Mouse (Mus musculus) adrenal gland, postnatal 36 days (tissue): ENCODE measurements at regions not wholly inside any gene's neighbourhood (a gene's known extent, or its start where the extent isn't known, plus 50 kb on each side); places are given as distances from the start of the nearest gene placed in this dataset.

Experiments
- DNase-seq, 2 experiments: peaks; one replicate each; pipeline ENCODE4 v3.0.0; 2021; ENCODE audit warnings: mixed read lengths in 1 of 2

DNA sequence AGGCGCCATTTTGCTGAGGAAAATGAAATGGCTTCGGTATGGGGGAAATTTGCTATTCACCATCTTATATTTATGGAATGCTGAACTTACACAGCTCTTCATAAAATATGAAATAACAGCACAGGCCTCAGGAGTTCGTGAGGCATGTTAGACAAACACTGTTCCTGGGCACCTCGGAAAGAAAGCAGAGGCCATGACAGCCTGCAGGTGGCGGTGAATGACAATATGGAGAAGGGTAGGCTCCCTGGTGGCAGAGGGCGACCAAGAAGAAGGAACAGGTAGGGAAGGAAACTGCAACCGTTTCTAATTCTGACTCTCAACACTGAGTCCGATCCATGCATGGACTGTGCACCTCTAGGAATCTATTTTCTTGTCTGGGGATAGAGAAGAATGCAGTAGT, 553.6 kb upstream of the Tmpo start:
- DNase-seq, result no peak

DNA sequence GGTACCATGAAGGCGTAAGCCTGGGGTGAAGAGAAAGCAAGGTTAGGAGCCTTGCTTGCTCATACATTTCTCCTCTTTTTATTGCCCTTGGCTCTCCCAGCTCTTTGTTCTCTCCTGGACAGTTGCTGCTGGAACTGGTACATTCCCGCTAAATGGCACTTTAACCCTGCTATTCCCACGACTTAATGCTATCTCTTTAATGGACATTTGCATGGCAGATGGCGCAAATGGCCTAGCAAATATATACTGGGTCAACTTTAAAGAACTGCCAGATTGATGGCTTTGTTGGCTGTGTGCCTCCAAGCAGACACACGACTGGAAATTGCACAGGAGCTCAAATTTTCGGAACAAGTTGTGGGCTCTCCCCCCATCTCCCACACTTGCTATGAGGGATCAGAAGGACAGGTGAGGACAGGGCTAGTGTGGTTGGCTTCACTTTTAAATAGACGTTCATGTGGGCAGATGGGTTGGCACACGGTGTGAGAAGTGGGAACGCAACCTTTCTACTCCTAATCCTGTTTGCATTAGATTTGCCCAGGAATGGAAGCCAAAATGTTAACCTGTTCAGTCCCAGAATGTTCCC, 551.0 kb upstream of the Tmpo start:
- DNase-seq, result no peak

DNA sequence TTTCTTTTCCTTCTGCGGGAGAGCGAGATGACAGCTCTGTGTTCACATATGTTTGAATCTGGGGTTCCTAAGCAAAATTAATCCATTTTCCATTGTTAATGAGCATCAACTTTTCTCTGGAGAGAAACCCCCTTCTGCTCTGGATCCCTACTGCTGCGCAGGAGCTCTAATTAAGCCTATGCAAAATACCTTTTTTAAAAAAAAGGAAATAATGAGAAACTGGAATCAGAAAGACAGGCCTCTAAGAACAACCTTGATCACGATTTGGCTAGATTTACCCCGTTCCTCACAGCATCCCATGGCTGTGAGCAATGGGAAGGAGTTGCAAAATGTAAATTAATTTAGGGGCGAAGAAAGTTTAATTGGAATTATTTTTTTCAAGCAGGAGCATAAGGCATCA, 548.9 kb upstream of the Tmpo start:
- DNase-seq, result no peak

DNA sequence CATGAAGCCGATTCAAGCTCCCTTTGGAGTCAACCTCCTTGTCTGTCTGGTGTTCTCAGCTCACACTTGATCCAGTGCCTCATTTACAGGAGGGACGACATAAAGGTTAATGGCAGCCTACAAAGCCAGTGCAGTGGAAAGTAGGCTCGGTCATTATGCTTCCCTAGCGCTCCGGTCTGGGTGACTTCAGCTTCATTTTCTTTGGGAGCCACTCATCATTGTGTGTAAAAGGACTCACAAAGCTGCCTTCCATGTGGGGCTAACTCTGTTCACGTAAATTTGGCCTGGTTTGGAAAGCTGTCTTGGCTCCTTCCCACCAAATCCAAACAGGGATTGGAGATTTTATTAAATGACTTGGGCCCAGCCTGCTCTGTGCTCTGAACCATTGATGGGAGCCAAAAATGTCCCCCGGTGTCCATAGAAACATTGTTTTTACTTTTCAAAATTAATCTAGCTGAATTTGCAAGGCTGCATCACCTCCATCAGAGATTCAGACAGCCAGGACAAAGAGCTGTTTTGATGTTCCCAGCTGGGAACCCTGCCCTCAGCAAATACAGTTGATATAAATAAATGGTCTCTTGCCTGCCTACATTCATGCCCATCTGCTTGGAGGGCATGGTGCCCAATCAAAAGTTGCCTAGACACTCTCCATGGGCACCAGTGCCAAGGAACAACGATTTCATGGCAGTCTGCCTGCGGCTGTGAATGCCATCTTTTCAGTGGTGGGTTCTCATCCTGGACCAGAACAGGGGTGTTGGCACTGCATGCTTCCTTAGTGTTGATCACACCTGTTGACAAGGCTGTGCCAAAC, 538.7 kb upstream of the Tmpo start:
- no peak for DNase-seq

DNA sequence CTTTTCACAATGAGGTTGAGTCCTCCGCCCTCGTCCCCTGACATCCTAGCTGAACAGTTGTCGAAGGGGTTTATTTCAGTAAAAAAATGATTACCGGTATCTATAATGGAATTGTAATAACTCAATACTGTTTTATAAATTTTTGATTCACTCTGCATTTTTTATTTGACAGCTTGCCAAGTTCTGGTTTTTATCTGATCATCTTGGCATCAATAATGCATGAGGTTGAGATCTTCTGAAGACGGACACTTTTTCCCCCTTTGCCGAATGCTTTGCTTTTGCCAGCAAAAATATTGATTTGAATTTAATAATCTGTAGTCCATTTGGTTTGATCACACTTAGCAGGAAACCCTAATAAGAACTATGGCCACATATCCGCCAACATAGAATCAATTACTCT, 535.5 kb upstream of the Tmpo start:
- no peak for DNase-seq

DNA sequence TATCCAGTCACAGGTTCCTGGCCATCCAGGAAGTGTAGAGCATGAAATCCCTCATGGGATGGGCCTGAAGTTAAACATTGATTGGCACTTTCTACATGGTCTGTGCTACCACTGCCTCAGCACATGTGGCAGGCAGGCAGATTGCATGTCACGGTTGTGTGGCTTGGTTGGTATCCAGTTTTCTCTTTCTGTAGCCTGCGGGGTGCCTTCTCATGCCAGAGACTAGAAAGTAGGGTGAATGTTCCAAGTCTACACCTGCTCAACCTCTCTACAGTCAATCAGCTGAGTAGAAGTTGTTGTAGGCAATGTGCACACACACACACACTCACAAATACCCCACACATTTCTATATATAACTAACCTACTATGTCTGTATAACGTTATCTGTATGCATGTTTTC, 533.5 kb upstream of the Tmpo start:
- DNase-seq, result no peak

DNA sequence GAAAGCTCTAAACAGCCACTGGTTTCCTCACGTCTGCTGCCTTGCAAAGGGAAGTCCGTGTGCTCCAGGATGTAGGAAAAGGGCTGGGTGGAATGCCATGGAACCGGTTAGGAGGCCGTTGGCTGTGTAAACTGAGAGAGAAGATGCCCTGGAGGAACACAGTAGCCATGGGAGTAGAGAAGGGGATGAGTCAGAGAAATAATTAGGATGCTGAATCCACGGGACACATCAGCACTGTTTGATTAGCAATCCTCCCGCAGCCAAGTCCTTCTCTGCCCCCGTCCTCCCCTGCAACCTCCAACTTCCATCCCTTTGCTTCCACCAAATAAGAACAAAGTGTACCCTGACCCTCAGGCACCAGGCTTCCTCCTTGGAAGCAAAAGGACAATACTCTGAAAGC, 532.4 kb upstream of the Tmpo start:
- no peak for DNase-seq

DNA sequence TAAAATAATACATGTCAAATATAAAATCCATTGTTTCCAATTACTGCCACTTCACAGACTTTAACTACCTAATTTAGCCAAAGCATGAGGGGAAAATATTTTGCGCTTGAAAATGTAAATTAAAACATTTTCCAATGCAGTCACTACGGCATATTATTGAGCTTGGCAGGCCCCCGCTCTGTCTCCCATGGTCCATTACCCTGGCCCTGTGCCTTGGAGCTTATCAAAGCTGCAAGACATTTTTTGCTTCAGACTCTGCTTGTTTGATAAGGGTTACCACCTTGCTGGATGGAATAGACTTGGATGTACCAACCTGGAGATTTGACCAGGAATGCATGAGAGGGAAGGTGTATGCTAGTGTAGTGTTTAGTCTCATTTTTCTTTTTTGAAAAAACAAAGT, 525.7 kb upstream of the Tmpo start:
- DNase-seq, result no peak

DNA sequence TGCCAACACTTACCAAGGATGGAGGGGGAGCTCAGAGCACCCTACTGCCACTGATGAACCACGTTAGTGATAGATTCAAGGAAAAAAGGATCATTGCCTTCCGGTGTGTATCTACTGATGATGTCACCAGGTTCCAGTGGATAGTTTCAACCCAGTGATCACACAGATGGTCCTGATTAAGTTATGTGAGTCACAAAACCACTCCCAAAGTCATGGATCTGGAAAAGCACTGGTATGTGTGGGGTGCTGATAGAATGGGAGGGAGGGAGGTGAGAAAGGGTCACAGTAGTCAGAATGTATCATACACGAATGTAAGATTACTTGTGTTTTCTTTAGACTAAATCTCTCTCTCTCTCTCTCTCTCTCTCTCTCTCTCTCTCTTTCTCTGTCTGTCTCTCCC, 523.6 kb upstream of the Tmpo start:
- DNase-seq, result no peak

DNA sequence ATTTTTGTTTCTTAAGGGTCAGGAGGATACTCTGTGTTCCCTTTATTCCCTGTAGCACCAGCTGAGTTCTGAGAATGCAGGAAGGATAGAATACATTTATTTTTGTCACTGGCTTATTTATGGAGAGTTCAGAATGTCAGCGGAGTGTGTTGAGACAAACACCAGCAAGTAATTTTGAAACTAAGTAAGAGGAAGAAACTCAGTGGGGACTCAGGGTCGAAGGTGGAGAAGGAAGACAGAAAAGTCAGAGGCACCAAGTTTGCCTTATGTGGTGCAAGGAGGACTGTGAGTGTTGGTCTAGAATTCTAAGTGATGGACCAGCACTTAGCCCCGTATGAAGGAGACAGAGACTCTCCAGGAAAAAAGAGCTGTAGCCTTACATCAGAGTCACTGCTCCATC, 520.7 kb upstream of the Tmpo start:
- no peak for DNase-seq

DNA sequence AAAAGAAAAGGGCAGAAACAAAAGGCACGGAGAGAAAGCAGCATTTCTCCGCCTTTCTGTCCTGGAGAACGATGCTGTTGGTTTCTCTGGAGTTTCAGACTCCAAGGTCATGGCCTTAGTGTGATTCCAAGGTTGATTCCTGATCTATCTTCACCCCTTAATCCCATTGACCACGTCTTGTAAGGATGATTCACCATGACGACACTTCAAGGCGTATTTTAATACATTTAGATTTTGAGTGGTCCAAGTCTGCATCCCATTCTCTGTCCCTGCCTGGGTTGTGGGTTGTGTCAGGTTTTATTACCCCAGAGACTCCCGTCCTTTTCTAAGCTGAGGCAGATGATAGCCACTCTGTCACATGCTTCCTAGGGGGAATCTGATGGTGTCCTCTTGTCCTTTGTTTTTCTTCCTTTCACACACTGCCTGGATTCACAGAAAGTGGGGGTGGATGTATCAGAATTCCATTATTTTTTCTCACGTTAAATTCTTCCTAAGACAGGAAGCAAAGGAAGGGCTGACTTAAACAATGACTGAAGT, 505.0 kb upstream of the Tmpo start:
- no peak for DNase-seq

DNA sequence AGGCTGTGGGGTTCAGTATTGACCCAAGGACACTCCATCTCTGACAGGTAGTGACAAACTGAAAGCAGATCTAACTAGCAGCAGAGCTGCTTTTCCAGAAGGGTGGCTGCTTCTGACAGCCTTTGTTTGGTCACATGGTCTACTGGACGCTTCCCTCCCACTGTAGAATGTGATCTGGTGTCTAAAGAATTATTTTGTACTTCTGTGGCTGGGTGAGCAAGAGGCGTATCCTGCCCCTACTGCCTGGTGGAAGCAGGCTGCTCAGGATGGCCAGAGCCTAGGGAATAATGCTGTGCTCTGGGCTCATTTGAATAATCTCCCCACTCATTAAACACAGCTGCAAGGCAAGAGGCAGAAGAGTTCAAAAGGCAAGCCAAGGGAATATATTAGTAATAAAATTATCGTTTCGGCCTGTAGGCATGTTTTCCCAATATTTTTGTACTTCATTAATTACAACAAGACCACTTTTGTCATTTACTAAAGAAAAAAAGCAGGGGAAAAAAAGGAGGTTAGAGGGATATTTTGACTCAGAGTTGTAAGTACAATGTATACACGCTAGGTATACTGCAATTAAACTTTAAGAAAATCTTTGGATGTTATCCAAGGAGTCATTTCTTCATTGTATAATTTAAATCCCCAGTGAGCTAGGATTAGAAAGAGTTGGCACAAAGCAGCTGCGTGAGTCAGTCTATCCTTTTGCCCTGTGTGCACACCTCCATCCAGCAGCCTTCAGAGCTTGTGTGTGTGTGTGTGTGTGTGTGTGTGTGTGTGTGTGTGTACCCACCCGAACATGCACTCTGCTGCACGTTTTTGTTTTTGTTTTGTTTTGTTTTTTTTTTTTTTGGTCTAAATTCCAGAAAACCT, 504.3 kb upstream of the Tmpo start:
- no peak for DNase-seq

DNA sequence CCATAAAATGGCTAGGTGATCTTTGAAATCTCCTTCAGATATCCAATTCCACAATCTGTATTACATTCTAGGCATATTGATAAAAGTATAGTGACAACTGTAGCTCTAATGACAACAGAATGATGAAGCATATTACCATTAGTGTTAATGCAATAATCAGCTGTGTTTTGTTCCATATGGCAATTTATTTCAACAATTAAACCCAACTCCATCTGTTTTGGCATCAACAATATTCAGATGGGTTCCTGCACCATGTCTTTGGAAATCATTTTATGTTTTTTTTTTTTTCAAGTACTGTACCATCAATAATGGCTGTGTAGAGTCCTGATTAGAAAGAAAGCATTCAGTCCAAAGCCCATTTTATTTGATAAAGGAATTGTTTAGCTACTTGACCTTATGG, 498.5 kb upstream of the Tmpo start:
- no peak for DNase-seq

DNA sequence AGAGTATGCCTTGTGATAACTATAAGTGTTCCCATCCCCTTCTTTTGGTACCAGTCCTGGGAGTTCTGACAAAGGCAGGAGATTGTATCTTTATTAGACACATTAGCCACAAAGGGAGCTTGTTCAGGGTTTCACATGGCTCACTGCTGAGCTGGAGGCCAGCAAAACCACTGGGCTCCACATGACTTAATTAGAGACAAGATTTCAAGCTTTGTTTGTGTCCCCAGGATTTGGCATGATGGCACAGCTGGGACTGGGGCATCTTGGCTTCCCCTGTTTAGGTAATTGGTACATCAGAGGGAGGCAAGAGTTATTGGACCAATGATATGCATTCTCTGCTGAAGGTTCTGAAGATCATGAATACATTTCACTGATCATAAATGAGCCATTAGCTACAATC, 456.8 kb upstream of the Tmpo start:
- no peak for DNase-seq

DNA sequence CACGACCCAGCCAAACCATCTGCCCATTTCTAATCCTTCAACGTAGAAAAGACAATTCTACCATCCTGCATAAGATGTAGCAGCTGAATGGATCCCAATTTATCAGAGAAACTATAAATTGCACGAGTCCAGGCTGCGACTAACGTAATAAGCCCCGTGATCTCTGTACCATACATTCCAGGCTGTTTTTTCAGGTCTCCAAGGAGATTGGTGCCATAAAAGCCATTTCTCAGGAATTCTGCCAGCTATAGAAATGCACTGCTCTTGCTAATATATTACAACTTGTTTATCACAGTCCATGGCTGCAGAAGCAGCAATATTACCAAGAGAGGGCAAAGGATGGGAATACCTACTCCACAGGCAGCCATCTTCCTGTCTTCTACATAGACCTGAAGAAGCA, 447.6 kb upstream of the Tmpo start:
- DNase-seq, result no peak

DNA sequence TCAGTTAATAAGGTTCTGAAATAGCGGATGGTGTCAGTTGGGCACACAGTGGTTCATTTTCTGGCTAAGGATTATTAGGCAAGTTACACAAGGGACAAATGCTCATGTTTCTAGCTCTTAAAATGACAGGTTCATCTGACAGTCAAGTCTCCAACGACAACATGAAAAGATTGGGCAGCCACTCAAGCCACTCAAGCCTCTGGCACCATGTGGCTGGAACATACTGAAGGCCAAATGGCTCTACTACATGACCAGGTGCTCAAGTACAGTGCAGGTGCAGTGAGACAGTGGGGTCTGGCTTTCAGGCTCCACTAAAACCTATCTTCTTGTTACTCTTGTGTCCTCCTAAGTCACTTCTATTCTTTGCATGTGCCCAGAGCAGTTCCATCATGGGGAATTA, 441.2 kb upstream of the Tmpo start:
- DNase-seq, result no peak

DNA sequence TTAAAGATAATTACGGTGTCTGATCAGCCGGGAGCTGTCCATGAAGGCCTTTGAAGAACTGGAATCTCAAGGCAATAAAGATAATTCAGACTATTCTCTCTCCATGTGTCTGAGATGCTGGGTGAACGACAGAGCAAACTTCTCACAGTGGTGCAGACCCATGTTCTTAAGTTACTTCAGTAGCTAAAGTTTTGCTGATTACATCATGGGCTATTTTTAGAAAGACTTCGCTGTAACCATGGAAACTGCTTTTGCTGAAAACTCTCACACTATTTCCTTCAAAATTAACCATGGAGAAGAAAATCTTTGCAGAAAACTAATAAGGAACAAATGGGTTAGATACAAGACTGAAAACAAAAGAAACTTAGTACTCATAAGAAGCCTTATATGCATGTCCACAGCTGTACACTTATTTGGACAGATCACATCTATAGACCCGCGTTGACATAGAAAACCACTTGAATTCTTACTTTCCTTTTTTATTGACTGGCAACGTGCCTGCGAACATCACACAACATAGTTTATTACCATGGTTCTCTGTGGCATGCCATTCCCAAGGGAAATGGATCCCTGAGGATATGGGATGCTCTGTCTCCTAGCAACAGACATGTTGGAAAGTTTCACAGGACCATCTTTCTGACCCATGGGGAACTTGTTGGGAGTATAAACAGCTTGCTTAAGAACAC, 432.8 kb upstream of the Tmpo start:
- no peak for DNase-seq

DNA sequence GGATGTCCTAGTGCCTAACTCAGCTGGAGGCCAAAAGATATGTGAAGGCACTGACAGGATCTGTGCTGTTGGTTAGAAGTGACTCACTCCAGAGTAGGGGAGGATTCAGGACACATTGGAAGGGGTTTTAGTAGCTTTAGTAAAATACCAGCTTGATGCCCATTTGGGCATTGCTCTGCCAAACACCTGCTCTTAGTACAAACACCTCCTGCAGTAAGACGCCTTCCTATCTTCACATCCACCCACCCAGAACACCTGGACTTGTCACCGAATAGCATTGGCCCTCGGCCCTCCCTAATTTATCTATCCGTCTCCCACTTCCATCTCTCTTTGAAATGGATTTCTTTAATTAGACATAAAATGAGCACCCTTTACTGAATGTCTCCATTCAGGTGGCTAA, 430.9 kb upstream of the Tmpo start:
- DNase-seq, result no peak

DNA sequence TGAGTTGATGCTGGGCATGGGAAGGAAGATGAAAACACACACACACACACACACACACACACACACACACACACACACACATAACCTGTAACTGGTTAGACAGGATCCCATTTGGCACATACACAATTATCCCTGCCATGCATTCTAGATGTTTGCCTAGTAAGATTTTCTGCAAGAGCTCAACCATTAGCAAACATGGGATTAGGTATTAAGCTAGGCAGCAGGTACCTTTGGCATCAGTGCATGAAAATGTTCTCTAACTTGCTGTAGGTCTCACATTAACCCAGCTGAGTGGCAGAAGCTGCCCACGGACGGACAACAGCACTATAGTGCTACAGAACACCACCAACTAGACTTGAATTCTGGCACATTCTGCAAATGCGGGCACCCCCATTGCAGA, 413.8 kb upstream of the Tmpo start:
- no peak for DNase-seq

DNA sequence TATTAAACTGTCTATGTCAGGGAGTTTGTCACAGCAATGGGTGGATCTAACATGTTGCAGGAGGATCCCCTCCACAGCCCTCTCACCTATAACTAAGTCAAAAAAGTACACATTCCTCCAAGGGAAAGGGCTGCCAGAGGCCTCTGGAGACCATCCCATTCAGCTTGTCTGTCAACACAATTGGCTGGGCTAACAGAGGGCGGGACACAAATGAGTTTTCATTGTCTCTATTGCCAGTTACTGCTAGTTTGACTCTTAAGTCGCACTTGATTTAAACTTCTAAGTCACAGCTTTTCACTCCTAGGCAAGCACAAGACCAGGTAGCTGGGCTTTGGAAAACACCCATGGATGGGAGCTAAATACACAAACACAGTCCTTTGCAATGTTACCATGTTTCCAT, 412.3 kb upstream of the Tmpo start:
- DNase-seq, result no peak

DNA sequence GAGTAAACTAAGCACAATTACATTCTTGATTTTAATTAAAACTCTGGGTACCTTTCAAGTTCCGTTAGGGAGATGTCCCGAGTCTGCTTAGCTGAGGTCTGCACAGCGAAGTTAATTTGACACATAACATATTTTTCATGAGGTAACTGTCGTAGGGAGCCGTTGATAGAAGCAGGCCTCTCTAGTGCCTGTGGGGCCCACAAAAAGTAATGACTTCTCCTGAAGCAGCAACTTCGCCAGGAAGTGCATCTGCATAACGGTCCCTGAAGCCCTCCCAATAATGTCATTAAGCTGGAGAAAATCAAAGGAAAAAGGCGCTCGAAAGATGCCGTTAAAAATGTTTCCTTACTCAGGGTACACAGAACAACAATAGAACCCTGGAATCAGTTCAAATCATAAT, 410.7 kb upstream of the Tmpo start:
- no peak for DNase-seq

DNA sequence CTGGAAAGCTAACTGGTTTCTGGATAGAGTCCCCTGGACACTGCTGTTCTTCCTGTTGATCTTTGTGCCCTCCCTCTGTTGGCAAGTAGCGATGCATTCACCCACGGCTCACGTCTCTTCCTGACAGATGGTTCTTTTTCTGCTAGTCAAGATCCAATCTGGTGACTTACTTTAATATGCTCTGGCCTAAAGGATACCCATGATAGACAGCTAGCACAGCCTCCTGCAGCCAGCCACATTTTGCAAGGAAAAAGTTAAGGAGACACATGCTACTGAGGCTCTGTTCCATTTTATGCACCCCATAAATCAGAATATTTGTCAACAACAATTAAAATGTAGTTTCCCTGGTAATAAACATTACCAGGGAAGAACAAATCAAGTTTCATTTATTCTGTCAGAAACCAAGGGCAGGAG, 410.3 kb upstream of the Tmpo start:
- no peak for DNase-seq

DNA sequence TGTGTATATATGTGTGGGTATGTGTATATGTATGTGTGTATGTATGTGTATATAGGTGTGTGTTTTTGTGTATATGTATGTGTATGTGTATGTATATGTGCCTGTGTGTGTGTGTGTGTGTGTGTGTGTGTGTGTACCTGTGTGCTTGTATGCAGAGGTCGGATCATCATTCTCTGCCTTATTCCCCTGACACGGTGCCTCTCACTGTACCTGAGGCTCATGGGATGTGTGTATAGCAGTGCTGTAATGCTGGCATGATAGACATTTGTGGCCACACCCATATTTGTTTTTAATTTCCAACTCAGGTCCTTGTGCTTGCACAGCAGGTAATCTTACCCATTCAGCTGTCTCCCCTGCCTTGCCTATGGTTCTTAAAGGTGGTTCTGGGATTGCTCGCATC, 402.1 kb upstream of the Tmpo start:
- no peak for DNase-seq
